Mouse (Mus musculus): Measurements from ENCODE around the gene Trdmt1.

Trdmt1 gene

DNA sequence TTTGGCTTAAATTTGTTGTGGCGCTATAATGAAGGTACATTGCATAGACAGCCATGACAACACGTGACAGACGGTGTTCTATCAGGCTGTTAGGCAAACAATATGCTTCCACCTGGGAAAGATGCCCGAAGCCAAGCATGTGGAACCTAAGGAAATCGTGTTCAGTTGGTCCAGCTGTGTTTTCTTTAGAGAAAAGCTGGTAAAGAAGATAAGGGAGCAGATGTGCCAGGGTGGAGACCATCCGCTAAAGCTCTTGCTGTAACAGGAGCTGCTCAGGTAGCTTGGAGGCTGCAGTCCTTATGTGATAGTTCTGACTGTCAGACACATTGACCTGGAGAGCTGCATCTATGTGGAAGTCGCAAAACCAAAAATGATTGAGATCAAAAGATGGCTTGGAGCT, 45.3 kb downstream of the Trdmt1 start:
- no peak for DNase-seq (ENCODE audit: low spot score)

DNA sequence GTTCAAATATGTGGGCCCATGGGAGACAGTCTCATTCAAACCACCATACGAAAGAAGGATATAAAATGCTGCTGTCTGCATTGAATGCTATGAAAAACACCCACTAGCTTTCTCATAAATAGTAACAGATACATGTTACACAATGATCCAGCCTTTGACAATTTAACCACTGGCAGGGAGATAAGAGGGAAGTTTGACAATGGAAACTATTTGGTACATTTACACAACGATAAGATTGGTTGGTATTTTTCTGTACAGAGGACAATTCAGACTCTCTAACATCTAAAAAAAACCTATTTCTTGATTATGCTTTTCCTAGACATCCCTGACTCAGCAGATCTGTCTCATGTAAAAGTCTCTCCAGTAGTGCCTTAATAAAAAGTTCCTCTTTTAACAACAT, 48.4 kb downstream of the Trdmt1 start:
- no peak for DNase-seq (ENCODE audit: low spot score)

DNA sequence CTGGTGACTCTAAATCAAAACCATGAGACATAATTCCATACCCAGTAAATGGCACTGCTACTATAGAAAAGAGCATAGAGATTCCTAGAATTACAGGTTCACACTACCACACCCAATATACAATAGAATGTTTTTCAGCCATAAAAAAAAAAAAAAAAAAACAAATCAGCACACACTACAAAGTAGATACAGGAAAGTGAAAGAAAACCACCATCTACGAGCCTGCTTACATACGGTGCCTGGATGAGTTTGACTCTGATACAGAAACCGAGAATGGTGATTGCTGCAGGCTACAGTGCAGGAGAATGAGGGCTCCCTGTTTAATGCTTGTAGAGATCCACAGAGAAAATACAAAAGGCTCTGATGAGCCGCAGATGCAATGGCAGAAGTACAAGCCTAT, 51.5 kb downstream of the Trdmt1 start:
- no peak for DNase-seq (ENCODE audit: low spot score)

DNA sequence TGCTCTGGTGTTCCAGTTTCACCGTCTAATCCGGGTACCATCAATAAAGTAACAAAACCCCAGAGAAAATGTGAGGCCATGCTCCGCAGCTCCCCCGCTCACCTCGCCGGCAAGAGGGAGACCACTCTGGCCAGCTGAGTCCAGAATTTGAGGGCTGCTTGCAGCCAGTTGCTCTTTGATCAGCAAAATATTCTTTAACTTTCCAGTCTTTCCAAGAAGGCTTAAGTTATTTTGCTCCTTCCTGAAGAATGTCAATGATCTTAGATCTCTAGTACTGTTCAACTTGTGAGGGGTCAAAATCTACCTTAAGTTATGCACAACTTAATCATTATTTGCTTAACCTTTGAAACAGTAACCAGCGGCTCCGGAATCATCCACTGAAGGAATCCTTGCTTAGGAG, 52.7 kb downstream of the Trdmt1 start, which contains the start of gene Cubn:
Gene Cubn, minus strand, starts transcription at position 80 of the 400 bp plus-strand sequence.
- no peak for DNase-seq (ENCODE audit: low spot score)

DNA sequence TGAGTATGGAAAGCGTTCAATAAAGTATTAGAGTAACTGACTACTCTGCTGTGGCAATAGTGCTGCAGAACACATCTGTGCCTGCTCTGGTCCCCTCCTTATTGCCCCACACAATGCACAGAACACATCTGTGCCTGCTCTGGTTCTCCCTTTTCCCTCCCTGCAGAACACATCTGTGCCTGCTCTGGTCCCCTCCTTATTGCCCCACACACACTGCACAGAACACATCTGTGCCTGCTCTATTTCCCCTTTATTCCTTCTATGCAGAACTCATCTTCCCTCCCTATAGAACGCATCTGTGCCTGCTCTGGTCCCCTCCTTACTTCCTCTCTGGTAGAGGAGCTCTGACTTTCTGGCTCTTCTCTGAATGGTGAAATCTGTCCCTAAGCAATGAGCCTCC, 54.0 kb downstream of the Trdmt1 start:
- DNase-seq (ENCODE audit: low spot score) = no peak

DNA sequence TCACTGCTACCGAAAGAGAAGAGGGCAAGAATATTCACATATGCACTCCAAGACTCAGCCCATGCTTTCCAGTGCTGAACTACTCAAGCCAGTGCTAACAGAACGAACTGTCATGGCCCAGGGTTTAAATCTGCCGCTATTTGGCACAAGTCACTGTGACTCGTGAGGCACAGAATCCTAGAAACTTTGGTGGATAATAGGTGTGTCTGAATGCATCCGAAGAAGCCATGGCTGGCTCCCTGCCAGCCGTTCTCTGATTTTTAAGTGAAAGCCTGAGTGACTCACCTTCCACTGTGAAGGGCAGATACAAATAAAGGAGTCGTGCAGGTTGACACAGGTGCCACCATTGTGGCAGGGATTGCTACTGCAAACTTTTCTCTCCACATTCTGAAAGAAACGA, 58.0 kb downstream of the Trdmt1 start:
- no peak for DNase-seq (ENCODE audit: low spot score)

DNA sequence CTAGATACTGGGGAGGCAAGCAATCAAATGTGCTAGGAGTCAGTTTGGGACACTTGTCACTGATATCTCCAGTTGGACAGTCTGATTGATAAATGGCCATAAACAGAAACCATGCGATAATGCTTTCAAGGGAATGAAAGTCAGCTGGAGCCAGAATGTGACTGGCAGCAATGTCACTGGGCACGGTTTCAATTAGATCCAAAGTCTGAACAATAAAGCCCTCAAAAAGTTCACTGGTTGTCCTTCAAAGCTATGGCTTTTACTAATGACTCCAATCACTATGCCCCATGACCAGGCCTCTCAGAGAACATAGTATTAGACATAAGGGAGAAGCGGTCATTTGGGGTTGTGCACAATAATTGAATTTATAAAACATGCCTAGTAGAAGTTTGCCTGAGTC, 59.9 kb downstream of the Trdmt1 start:
- DNase-seq (ENCODE audit: low spot score) = no peak

DNA sequence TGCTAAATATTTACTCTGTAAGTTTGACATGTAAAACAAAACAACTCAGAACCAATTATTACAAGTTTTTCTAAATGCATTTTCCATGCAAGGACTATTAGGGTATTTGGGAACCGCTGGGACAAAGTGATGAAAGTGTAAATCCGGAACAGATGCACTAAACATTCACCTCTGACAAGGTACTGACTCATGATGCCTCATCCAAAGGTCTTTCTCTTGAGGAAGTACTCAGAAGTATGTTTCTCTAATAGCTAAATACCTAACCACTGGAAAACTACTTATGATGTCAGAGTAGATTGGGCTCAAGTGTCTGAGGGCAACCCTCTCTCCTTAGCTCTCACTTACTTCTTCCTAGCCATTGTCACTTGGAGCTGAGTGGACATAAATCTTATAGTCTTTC, 63.7 kb downstream of the Trdmt1 start:
- no peak for DNase-seq (ENCODE audit: low spot score)

DNA sequence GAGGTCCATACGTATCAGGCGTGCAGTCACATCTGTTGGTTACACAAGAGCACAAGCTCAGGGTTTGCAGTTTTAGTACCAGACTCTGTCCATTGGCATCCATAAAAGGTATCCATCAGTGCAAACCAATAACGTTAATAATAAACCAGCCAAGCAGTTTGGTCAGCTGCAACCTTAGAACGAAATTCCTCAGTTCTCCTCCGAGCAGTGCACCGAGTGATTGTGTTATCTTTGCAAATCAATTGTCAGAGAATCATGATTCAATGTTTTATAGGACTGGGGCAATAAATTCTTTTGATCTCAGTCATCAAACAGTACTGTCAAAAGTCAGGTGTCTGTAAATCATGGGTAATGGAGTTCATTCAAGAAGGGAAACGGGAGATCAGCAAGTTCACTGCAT, 65.3 kb downstream of the Trdmt1 start:
- no peak for DNase-seq (ENCODE audit: low spot score)

DNA sequence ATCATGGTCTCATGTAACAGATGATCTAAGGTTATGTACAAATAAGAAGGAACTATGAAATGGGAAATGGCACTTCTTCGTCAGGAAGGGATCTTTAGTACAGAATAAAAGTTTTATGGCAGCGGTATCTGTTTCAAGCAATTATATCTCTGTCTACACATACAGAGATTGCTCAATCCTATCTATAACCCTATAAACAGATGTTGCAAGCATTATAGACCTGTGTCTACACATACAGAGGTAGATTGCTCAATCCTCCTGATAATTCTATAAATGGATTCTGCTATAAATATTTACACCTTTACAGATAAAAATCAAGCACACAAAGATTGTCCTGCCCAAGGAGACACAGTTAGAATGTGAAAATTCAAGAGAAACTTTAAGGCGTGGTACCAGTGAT, 74.4 kb downstream of the Trdmt1 start:
- no peak for DNase-seq (ENCODE audit: low spot score)

DNA sequence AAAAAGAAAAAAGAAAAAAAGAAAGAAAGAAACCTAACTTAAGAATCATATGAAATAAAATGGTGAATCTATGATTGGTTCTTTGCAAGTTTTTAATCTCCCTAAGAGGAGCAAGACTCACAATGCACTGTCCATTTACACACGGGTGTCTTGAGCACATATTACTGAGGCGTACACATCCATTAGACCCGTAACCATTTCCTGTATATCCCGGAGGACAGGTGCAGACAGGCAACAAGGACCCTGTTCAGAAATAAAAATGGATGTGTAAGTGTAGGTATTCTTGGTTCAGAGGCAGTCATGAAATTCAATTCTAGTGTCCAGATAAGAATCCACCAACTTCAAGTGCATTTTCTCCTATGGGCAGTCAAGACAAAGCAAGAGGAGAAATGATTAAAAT, 74.8 kb downstream of the Trdmt1 start:
- DNase-seq (ENCODE audit: low spot score) = no peak

DNA sequence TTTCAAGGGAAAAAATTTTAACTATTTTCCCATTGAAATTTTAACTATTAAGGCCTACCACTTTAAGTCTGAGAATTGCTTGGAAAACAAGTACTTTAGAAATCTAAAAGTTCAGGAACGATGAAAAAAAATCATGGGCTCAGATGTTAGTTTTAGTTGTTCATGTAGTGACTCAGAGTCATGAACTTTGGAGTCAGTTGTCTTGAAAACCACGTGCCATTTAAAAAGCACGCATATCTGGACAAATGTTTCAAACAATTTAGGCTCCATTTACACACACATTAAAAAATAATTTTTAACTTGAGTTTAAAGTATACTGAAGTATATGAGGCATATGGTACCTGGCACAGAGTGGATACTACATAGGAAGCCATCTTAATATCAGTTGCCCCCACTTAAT, 77.8 kb downstream of the Trdmt1 start:
- no peak for DNase-seq (ENCODE audit: low spot score)
